Mouse (Mus musculus) thymus, adult 2 months (tissue): ENCODE results near the gene Akap2. TPM values are rescaled to one million over a fixed set of nuclear protein-coding genes. Genes with fewer than 3 reads are reported as not detected.

Experiments
- DNase-seq: peaks from one replicate; pipeline ENCODE4 v3.0.0; 2021
- H3K27ac ChIP-seq: fragments of 200-500 bp; 2 replicates; pipeline ENCODE4 v1.5.1; 2012; ENCODE audit warnings: low read length, control low read depth; ENCODE audit not compliant: control insufficient read depth, insufficient read depth
- H3K27me3 ChIP-seq: fragments of 200-500 bp; 2 replicates; pipeline ENCODE4 v1.6.1; 2012; ENCODE audit warnings: mild to moderate bottlenecking, low read length, moderate library complexity, mixed read lengths; ENCODE audit not compliant: control insufficient read depth, insufficient read depth
- H3K36me3 ChIP-seq: fragments of 200-500 bp; 2 replicates; pipeline ENCODE4 v1.6.1; 2012; ENCODE audit warnings: mild to moderate bottlenecking, low read length, moderate library complexity; ENCODE audit not compliant: control insufficient read depth, insufficient read depth
- H3K4me1 ChIP-seq: fragments of 200-500 bp; replicated peaks from 2 replicates; pipeline ENCODE4 v1.6.1; 2012; ENCODE audit warnings: low read length; ENCODE audit not compliant: control insufficient read depth, insufficient read depth
- H3K4me3 ChIP-seq: fragments of 200-500 bp; 2 replicates; pipeline ENCODE4 v1.5.1; 2012; ENCODE audit warnings: mild to moderate bottlenecking, low read length, control low read depth, moderate library complexity; ENCODE audit not compliant: control insufficient read depth, insufficient read depth
- CTCF ChIP-seq: fragments of 200-500 bp; IDR thresholded peaks from 2 replicates; pipeline ENCODE4 v1.5.1; 2012; ENCODE audit warnings: mild to moderate bottlenecking, control low read depth, low read length, moderate library complexity, borderline replicate concordance; ENCODE audit not compliant: control insufficient read depth, poor library complexity, insufficient read depth; ENCODE audit errors: extremely low read depth
- POLR2A ChIP-seq: fragments of 200-500 bp; IDR thresholded peaks from 2 replicates; pipeline ENCODE4 v1.6.1; 2012; ENCODE audit warnings: mild to moderate bottlenecking, low read length, control low read depth, moderate library complexity; ENCODE audit not compliant: control insufficient read depth, poor library complexity, insufficient read depth; ENCODE audit errors: extremely low read depth
- WGBS: fragments of 180-500 bp; shearing (Covaris S2); methylation state at CpG from one replicate; pipeline ENCODE4 v1.1.7; 2018; 5-methylcytosine and 5-hydroxymethylcytosine counted together
- polyA plus RNA-seq: library from polyadenylated mRNA; depleted of rRNA; stranded (reverse); fragments of >200 nt; gene quantifications from 2 replicates; pipeline ENCODE4 v1.2.3, GENCODE M21; 2012

Akap2 gene
- polyA plus RNA-seq, 1 experiment: 99.2 TPM

DNA sequence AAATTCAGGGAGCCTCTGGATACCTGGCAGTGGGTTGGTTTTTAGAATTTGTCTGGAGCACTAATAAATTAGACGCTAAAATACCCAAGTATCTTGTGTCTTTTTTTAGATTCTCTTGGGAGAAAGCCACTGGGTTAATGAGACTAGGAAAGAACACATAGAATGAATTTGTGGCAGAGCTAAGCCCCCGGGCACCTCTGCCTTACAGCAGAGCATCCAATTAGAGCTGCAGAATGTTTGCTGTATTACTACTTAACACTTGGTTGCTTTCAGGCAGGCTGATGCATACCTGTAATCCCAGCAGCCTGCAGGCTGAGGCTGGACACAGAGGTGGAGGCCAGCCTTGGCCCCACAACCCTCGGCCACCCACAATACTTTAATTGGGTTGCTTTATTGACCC is 112.3 kb downstream of the Akap2 start:
- DNase-seq: no peak
- no peaks in the 10 kb centered on the region for H3K36me3 ChIP-seq
- 93% methylated on average over 3 of the region's 3 CpGs for WGBS
- no peak overlapping the region for H3K27ac ChIP-seq
- peaks cover 28% of the 10 kb centered on the region for H3K4me1 ChIP-seq
- no peaks in the 10 kb centered on the region for H3K27me3 ChIP-seq
- TF ChIP-seq POLR2A (no peak), CTCF (no peak)
- no peak overlapping the region for H3K4me3 ChIP-seq

- Histone ChIP-seq H3K27ac (peak overlapping the region; percentile 82), H3K36me3 (no peaks in the 10 kb centered on the region), H3K4me1 (peaks cover 31% of the 10 kb centered on the region), H3K27me3 (no peaks in the 10 kb centered on the region), H3K4me3 (no peak overlapping the region)
- TF ChIP-seq CTCF: no peak
- TF ChIP-seq POLR2A: no peak
- WGBS: 6% methylated on average over 7 of the region's 7 CpGs
- DNase-seq: peak; percentile 40
Measured at GRCm38 (mm10) chr4:57832318-57832717, 114.9 kb downstream of the Akap2 start.

- no peak overlapping the region for H3K4me3 ChIP-seq
- DNase-seq: peak; percentile 46
- WGBS: 71% methylated on average over 4 of the region's 4 CpGs
- H3K4me1 ChIP-seq: peaks cover 31% of the 10 kb centered on the region
- H3K27me3 ChIP-seq: no peaks in the 10 kb centered on the region
- H3K27ac ChIP-seq: no peak overlapping the region; the same call in none of the 2 replicates
- no peaks in the 10 kb centered on the region for H3K36me3 ChIP-seq
- TF ChIP-seq CTCF (no peak), POLR2A (no peak)
Measured at GRCm38 (mm10) chr4:57833060-57833459, 115.6 kb downstream of the Akap2 start.

DNA sequence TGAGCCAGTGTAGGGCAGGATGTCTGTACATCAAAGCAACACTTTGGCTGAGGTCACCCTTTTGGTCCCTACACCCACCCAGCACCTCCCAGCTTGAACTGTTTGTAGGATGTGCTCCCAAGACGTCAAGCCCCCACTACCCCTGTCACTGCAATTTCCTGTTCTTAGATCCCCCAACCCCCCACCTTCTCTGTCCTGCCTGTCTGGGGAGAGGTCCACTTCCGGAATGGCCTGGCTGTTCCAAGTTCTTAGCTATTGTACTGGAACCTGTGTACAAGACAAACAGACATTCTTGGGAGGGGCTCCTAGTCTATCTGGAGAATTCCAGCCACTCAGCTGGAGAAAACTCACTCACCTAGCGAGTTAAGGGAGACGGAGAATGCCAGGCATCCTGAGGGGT is 116.7 kb downstream of the Akap2 start:
- H3K4me3 ChIP-seq: no peak overlapping the region
- TF ChIP-seq CTCF (no peak), POLR2A (no peak)
- peak overlapping the region; percentile 23; the same call in 1 of the 2 replicates for H3K27ac ChIP-seq
- no peaks in the 10 kb centered on the region for H3K36me3 ChIP-seq
- peak; percentile 32 for DNase-seq
- no peaks in the 10 kb centered on the region for H3K27me3 ChIP-seq
- 69% methylated on average over 4 of the region's 4 CpGs for WGBS
- H3K4me1 ChIP-seq: peaks cover 31% of the 10 kb centered on the region

- DNase-seq: no peak
- Histone ChIP-seq H3K27ac (no peak overlapping the region), H3K4me3 (no peak overlapping the region), H3K4me1 (peaks cover 23% of the 10 kb centered on the region), H3K36me3 (no peaks in the 10 kb centered on the region), H3K27me3 (no peaks in the 10 kb centered on the region)
- 94% methylated on average over 9 of the region's 9 CpGs for WGBS
- TF ChIP-seq POLR2A: no peak
- TF ChIP-seq CTCF: no peak
Measured at GRCm38 (mm10) chr4:57837089-57837488, 119.6 kb downstream of the Akap2 start.

DNA sequence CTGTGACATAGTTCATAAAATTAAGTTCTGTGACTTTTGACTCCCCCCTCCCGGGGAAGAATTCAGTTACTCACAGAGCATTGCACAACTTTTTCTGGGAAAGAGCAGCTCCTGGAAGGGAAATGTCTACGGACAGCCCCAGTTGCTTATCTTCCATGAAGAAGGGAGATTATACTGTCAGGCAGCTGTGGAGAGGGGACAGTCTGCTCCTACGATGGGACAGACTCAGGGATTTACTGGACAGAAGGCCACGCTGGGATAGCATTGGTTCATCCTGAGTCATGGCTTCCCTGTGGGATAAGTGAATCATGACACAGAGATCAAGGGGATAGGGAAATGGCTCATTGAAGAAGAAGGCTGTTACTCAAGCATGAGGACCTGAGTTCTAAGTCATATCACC is 121.9 kb downstream of the Akap2 start:
- 93% methylated on average over 4 of the region's 4 CpGs for WGBS
- Histone ChIP-seq H3K36me3 (no peaks in the 10 kb centered on the region), H3K27ac (no peak overlapping the region), H3K27me3 (no peaks in the 10 kb centered on the region), H3K4me1 (peaks cover 4% of the 10 kb centered on the region), H3K4me3 (no peak overlapping the region)
- no peak for TF ChIP-seq CTCF
- DNase-seq: no peak

DNA sequence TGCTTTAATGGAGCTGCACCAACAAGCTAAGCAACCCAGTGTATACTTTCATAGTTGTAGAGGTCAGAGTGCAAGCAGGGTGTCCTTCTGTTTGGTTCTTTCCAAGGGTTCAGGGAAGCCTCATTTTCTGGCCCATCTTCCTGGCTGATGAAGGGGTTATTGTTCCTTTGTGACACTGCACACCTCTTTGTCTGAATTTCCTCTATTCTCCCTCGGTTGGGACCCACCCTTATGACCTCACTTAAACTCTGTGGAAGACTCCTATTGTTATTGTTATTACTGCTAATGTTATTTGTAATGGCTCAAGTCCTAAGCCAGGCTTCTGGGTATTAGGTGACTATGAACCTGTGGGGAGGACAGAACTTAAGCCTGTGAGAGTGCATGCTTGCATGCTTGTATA is 124.5 kb downstream of the Akap2 start:
- Histone ChIP-seq H3K27ac (no peak overlapping the region), H3K4me3 (no peak overlapping the region), H3K27me3 (no peaks in the 10 kb centered on the region), H3K36me3 (no peaks in the 10 kb centered on the region), H3K4me1 (peaks cover 7% of the 10 kb centered on the region)
- DNase-seq: no peak
- WGBS: 58% methylated on average over 1 of the region's 1 CpGs
- TF ChIP-seq CTCF (no peak), POLR2A (no peak)
